Mouse (Mus musculus) monocyte, adult 2 months (primary cell): ENCODE data around the gene Borcs5.
"Not testable (repeated sequence)": the region's sequence is repeated elsewhere in the genome, so short reads cannot be mapped to it uniquely, and the experiment has no call there.

ENCODE experiments used
- DNase-seq, 2 experiments: peaks; one replicate each; pipeline ENCODE4 v3.0.0; 2022; ENCODE audit warnings: low spot score in 2 of 2, low read depth in 1 of 2

Gene Borcs5

GRCm38 (mm10) chr6:134669179-134669865, 30.0 kb downstream of the Borcs5 start:
- no peak for DNase-seq

- no peak for DNase-seq
Measured at GRCm38 (mm10) chr6:134670881-134671411, 31.6 kb downstream of the Borcs5 start.

GRCm38 (mm10) chr6:134673712-134674111, 34.4 kb downstream of the Borcs5 start:
- DNase-seq: peak; percentile 53 to 54

GRCm38 (mm10) chr6:134677504-134677903, 38.2 kb downstream of the Borcs5 start:
- DNase-seq: no peak

- DNase-seq: no peak
Measured at GRCm38 (mm10) chr6:134678037-134678436, 38.7 kb downstream of the Borcs5 start.

GRCm38 (mm10) chr6:134679330-134679729, 40.0 kb downstream of the Borcs5 start:
- DNase-seq: not testable (repeated sequence)

GRCm38 (mm10) chr6:134684354-134684915, 45.1 kb downstream of the Borcs5 start:
- no peak for DNase-seq

- DNase-seq: no peak
Measured at GRCm38 (mm10) chr6:134685040-134685439, 45.7 kb downstream of the Borcs5 start.

GRCm38 (mm10) chr6:134685515-134685914, 46.2 kb downstream of the Borcs5 start:
- no peak for DNase-seq

GRCm38 (mm10) chr6:134694498-134694897, 55.2 kb downstream of the Borcs5 start:
- DNase-seq: no peak

GRCm38 (mm10) chr6:134694988-134695387, 55.7 kb downstream of the Borcs5 start:
- DNase-seq: no peak

GRCm38 (mm10) chr6:134695625-134696024, 56.3 kb downstream of the Borcs5 start:
- DNase-seq: no peak

GRCm38 (mm10) chr6:134696146-134696545, 56.8 kb downstream of the Borcs5 start:
- DNase-seq: no peak

GRCm38 (mm10) chr6:134696554-134696953, 57.2 kb downstream of the Borcs5 start:
- no peak for DNase-seq

GRCm38 (mm10) chr6:134698243-134698642, 58.9 kb downstream of the Borcs5 start:
- no peak for DNase-seq

- DNase-seq: peak; percentile 60 to 81
Measured at GRCm38 (mm10) chr6:134700451-134701210, 61.3 kb downstream of the Borcs5 start.

- DNase-seq: no peak
Measured at GRCm38 (mm10) chr6:134701211-134701602, 61.9 kb downstream of the Borcs5 start.

- DNase-seq: no peak
Measured at GRCm38 (mm10) chr6:134702184-134702583, 62.9 kb downstream of the Borcs5 start.

- DNase-seq: no peak
Measured at GRCm38 (mm10) chr6:134703053-134703690, 63.9 kb downstream of the Borcs5 start.

GRCm38 (mm10) chr6:134706467-134706866, 67.2 kb downstream of the Borcs5 start:
- no peak for DNase-seq

- no peak for DNase-seq
Measured at GRCm38 (mm10) chr6:134710020-134710419, 70.7 kb downstream of the Borcs5 start.
